Mouse (Mus musculus) erythroid progenitor cell, adult 5-6 weeks (primary cell): ENCODE data around the gene Lce1a2. TPM values are rescaled to one million over a fixed set of nuclear protein-coding genes. Genes with fewer than 3 reads are reported as not detected.

ENCODE experiments used
- ATAC-seq: replicated peaks from 2 replicates; pipeline ENCODE4 v1.8.0; 2016; ENCODE audit warnings: moderate number of reproducible peaks, mild to moderate bottlenecking, moderate TSS enrichment, inconsistent platforms; ENCODE audit not compliant: poor library complexity, low FRiP score, severe bottlenecking
- total RNA-seq, 2 experiments: library from RNA; stranded (forward) in 1 of 2; stranded (reverse) in 1 of 2; fragments of 150-400 nt in 1 of 2; fragments of 186-747, 209-891 nt in 1 of 2; gene quantifications; 2 replicates each; pipeline versions ENCODE4 v1.2.3 to v1.2.4; 2015 to 2017; ENCODE audit warnings: low replicate concordance in 2 of 2

Gene Lce1a2
- total RNA-seq (2015; ENCODE audit: low replicate concordance) (not detected in 2 replicates), total RNA-seq (2017; ENCODE audit: low replicate concordance) (not detected in 2 replicates)

- no peak for ATAC-seq
Observed at GRCm38 (mm10) chr3:92670215-92670614, at the start of gene Lce1a2. Gene Lce1a2 (minus strand): TSS chr3:92670315.

- ATAC-seq, result no peak
Observed at GRCm38 (mm10) chr3:92715122-92715521, 45.0 kb upstream of the Lce1a2 start.

- ATAC-seq, result no peak
Observed at GRCm38 (mm10) chr3:92708974-92709373, 38.9 kb upstream of the Lce1a2 start, which contains the start of gene Lce1e. Gene Lce1e (minus strand): TSS chr3:92709074.

- no peak for ATAC-seq
Observed at GRCm38 (mm10) chr3:92694613-92695012, 24.5 kb upstream of the Lce1a2 start.

GRCm38 (mm10) chr3:92691688-92692087, 21.6 kb upstream of the Lce1a2 start:
- ATAC-seq, result no peak

- ATAC-seq, result peak; percentile 88
Observed at GRCm38 (mm10) chr3:92689154-92689553, 19.0 kb upstream of the Lce1a2 start.

- no peak for ATAC-seq
Observed at GRCm38 (mm10) chr3:92687110-92687509, 17.0 kb upstream of the Lce1a2 start, which contains the start of gene Lce1d. Gene Lce1d (minus strand): TSS chr3:92687210.

GRCm38 (mm10) chr3:92678947-92679346, 8.8 kb upstream of the Lce1a2 start, which contains the start of gene Lce1c:
Gene Lce1c (plus strand): TSS chr3:92679247.
- ATAC-seq, result no peak

GRCm38 (mm10) chr3:92656826-92657225, 13.3 kb downstream of the Lce1a2 start, which contains the start of gene Lce1b:
Gene Lce1b (minus strand): TSS chr3:92656926.
- no peak for ATAC-seq

GRCm38 (mm10) chr3:92648207-92648606, 21.9 kb downstream of the Lce1a2 start, which contains the start of gene Lce1a1:
Gene Lce1a1 (minus strand): TSS chr3:92648307.
- no peak for ATAC-seq

GRCm38 (mm10) chr3:92639854-92640253, 30.3 kb downstream of the Lce1a2 start:
- ATAC-seq, result no peak

GRCm38 (mm10) chr3:92638653-92638991, 31.5 kb downstream of the Lce1a2 start:
- no peak for ATAC-seq

GRCm38 (mm10) chr3:92637745-92638652, 32.1 kb downstream of the Lce1a2 start:
- no peak for ATAC-seq

GRCm38 (mm10) chr3:92621560-92621959, 48.6 kb downstream of the Lce1a2 start, which contains the start of gene Lce6a:
Gene Lce6a (minus strand): TSS chr3:92621660.
- ATAC-seq, result no peak

Other genes with a start within 250 kb of the Lce1a2 start
- 2.1 and 8.6 TPM in 2 replicates for gene Gm9774, start 240.9 kb downstream of the Lce1a2 start, total RNA-seq (2015; ENCODE audit: low replicate concordance)
- gene Gm9774, start 240.9 kb downstream of the Lce1a2 start, total RNA-seq (2017; ENCODE audit: low replicate concordance), result 2.3 and 3.0 TPM in 2 replicates
- gene Sprr2k, start 237.7 kb downstream of the Lce1a2 start, total RNA-seq (2015; ENCODE audit: low replicate concordance), result not detected in 2 replicates
- not detected in 2 replicates for gene Sprr2k, start 237.7 kb downstream of the Lce1a2 start, total RNA-seq (2017; ENCODE audit: low replicate concordance)
- gene Sprr1b, start 231.5 kb downstream of the Lce1a2 start, total RNA-seq (2015; ENCODE audit: low replicate concordance), result not detected in 2 replicates
- not detected in 2 replicates for gene Sprr1b, start 231.5 kb downstream of the Lce1a2 start, total RNA-seq (2017; ENCODE audit: low replicate concordance)
- not detected in 2 replicates for gene Sprr3, start 211.6 kb downstream of the Lce1a2 start, total RNA-seq (2015; ENCODE audit: low replicate concordance)
- not detected in 2 replicates for gene Sprr3, start 211.6 kb downstream of the Lce1a2 start, total RNA-seq (2017; ENCODE audit: low replicate concordance)
- not detected in 2 replicates for gene Sprr1a, start 184.4 kb downstream of the Lce1a2 start, total RNA-seq (2015; ENCODE audit: low replicate concordance)
- not detected in 2 replicates for gene Sprr1a, start 184.4 kb downstream of the Lce1a2 start, total RNA-seq (2017; ENCODE audit: low replicate concordance)
- gene Sprr4, start 169.8 kb downstream of the Lce1a2 start, total RNA-seq (2015; ENCODE audit: low replicate concordance), result not detected in 2 replicates
- gene Sprr4, start 169.8 kb downstream of the Lce1a2 start, total RNA-seq (2017; ENCODE audit: low replicate concordance), result not detected in 2 replicates
- not detected in 2 replicates for gene 2310046K23Rik, start 135.8 kb downstream of the Lce1a2 start, total RNA-seq (2015; ENCODE audit: low replicate concordance)
- gene 2310046K23Rik, start 135.8 kb downstream of the Lce1a2 start, total RNA-seq (2017; ENCODE audit: low replicate concordance), result not detected in 2 replicates
- not detected in 2 replicates for gene Ivl, start 96.6 kb downstream of the Lce1a2 start, total RNA-seq (2015; ENCODE audit: low replicate concordance)
- gene Ivl, start 96.6 kb downstream of the Lce1a2 start, total RNA-seq (2017; ENCODE audit: low replicate concordance), result 0.39 TPM in 1 of 2 replicates, not detected in the other
- not detected in 2 replicates for gene Smcp, start 81.3 kb downstream of the Lce1a2 start, total RNA-seq (2015; ENCODE audit: low replicate concordance)
- not detected in 2 replicates for gene Smcp, start 81.3 kb downstream of the Lce1a2 start, total RNA-seq (2017; ENCODE audit: low replicate concordance)
- gene 2210017I01Rik, start 62.8 kb downstream of the Lce1a2 start, total RNA-seq (2015; ENCODE audit: low replicate concordance), result not detected in 2 replicates
- gene 2210017I01Rik, start 62.8 kb downstream of the Lce1a2 start, total RNA-seq (2017; ENCODE audit: low replicate concordance), result not detected in 2 replicates
- gene Lce6a, start 48.7 kb downstream of the Lce1a2 start, total RNA-seq (2015; ENCODE audit: low replicate concordance), result not detected in 2 replicates
- not detected in 2 replicates for gene Lce6a, start 48.7 kb downstream of the Lce1a2 start, total RNA-seq (2017; ENCODE audit: low replicate concordance)
- not detected in 2 replicates for gene Lce1a1, start 22.0 kb downstream of the Lce1a2 start, total RNA-seq (2015; ENCODE audit: low replicate concordance)
- not detected in 2 replicates for gene Lce1a1, start 22.0 kb downstream of the Lce1a2 start, total RNA-seq (2017; ENCODE audit: low replicate concordance)
- gene Lce1b, start 13.4 kb downstream of the Lce1a2 start, total RNA-seq (2015; ENCODE audit: low replicate concordance), result not detected in 2 replicates
- not detected in 2 replicates for gene Lce1b, start 13.4 kb downstream of the Lce1a2 start, total RNA-seq (2017; ENCODE audit: low replicate concordance)
- not detected in 2 replicates for gene Lce1c, start 8.9 kb upstream of the Lce1a2 start, total RNA-seq (2015; ENCODE audit: low replicate concordance)
- gene Lce1c, start 8.9 kb upstream of the Lce1a2 start, total RNA-seq (2017; ENCODE audit: low replicate concordance), result not detected in 2 replicates
- gene Lce1d, start 16.9 kb upstream of the Lce1a2 start, total RNA-seq (2015; ENCODE audit: low replicate concordance), result not detected in 2 replicates
- not detected in 2 replicates for gene Lce1d, start 16.9 kb upstream of the Lce1a2 start, total RNA-seq (2017; ENCODE audit: low replicate concordance)
- gene Lce1e, start 38.8 kb upstream of the Lce1a2 start, total RNA-seq (2015; ENCODE audit: low replicate concordance), result not detected in 2 replicates
- gene Lce1e, start 38.8 kb upstream of the Lce1a2 start, total RNA-seq (2017; ENCODE audit: low replicate concordance), result not detected in 2 replicates
- not detected in 2 replicates for gene Lce1f, start 50.0 kb upstream of the Lce1a2 start, total RNA-seq (2015; ENCODE audit: low replicate concordance)
- gene Lce1f, start 50.0 kb upstream of the Lce1a2 start, total RNA-seq (2017; ENCODE audit: low replicate concordance), result not detected in 2 replicates
- not detected in 2 replicates for gene Gm38119, start 68.8 kb upstream of the Lce1a2 start, total RNA-seq (2015; ENCODE audit: low replicate concordance)
- not detected in 2 replicates for gene Gm38119, start 68.8 kb upstream of the Lce1a2 start, total RNA-seq (2017; ENCODE audit: low replicate concordance)
- gene Lce1g, start 82.0 kb upstream of the Lce1a2 start, total RNA-seq (2015; ENCODE audit: low replicate concordance), result not detected in 2 replicates
- gene Lce1g, start 82.0 kb upstream of the Lce1a2 start, total RNA-seq (2017; ENCODE audit: low replicate concordance), result not detected in 2 replicates
- gene Lce1h, start 94.8 kb upstream of the Lce1a2 start, total RNA-seq (2015; ENCODE audit: low replicate concordance), result not detected in 2 replicates
- gene Lce1h, start 94.8 kb upstream of the Lce1a2 start, total RNA-seq (2017; ENCODE audit: low replicate concordance), result not detected in 2 replicates
- not detected in 2 replicates for gene Lce1i, start 108.6 kb upstream of the Lce1a2 start, total RNA-seq (2015; ENCODE audit: low replicate concordance)
- not detected in 2 replicates for gene Lce1i, start 108.6 kb upstream of the Lce1a2 start, total RNA-seq (2017; ENCODE audit: low replicate concordance)
- gene Lce1j, start 120.2 kb upstream of the Lce1a2 start, total RNA-seq (2015; ENCODE audit: low replicate concordance), result not detected in 2 replicates
- gene Lce1j, start 120.2 kb upstream of the Lce1a2 start, total RNA-seq (2017; ENCODE audit: low replicate concordance), result not detected in 2 replicates
- not detected in 2 replicates for gene Lce1k, start 137.6 kb upstream of the Lce1a2 start, total RNA-seq (2015; ENCODE audit: low replicate concordance)
- gene Lce1k, start 137.6 kb upstream of the Lce1a2 start, total RNA-seq (2017; ENCODE audit: low replicate concordance), result not detected in 2 replicates
- not detected in 2 replicates for gene Kprp, start 156.9 kb upstream of the Lce1a2 start, total RNA-seq (2015; ENCODE audit: low replicate concordance)
- gene Kprp, start 156.9 kb upstream of the Lce1a2 start, total RNA-seq (2017; ENCODE audit: low replicate concordance), result not detected in 2 replicates
- not detected in 2 replicates for gene Lce1l, start 181.0 kb upstream of the Lce1a2 start, total RNA-seq (2015; ENCODE audit: low replicate concordance)
- not detected in 2 replicates for gene Lce1l, start 181.0 kb upstream of the Lce1a2 start, total RNA-seq (2017; ENCODE audit: low replicate concordance)
- gene 2310050C09Rik, start 199.9 kb upstream of the Lce1a2 start, total RNA-seq (2015; ENCODE audit: low replicate concordance), result not detected in 2 replicates
- gene 2310050C09Rik, start 199.9 kb upstream of the Lce1a2 start, total RNA-seq (2017; ENCODE audit: low replicate concordance), result not detected in 2 replicates